Mouse (Mus musculus): Measurements from ENCODE around the gene Wrb. TPM values are rescaled to one million over a fixed set of nuclear protein-coding genes. Genes with fewer than 3 reads are reported as not detected.
"Not testable (repeated sequence)": the region's sequence is repeated elsewhere in the genome, so short reads cannot be mapped to it uniquely, and the experiment has no call there.

The Wrb gene
- 10 to 100 TPM in 1 of 2 experiments, 1 to 10 TPM in 1; 8.8 to 10.3 TPM for total RNA-seq (2021)
- long read RNA-seq, experiment 1, partial matches to known transcripts = 0 of 7 reads
- long read RNA-seq, experiment 1, other reads (novel, unspliced or antisense) = 4 of 7 reads
- long read RNA-seq, experiment 2, transcript Wrb-201 (5 exons, 2,495 nt) = major isoform, 15 of 17 reads
- long read RNA-seq, experiment 2, partial matches to known transcripts = 1 of 17 reads
- long read RNA-seq, experiment 2, other reads (novel, unspliced or antisense) = 1 of 17 reads

GRCm38 (mm10) chr16:96145110-96145800 lies at the start of gene Wrb:
TSS of gene Wrb (plus strand) at chr16:96145407.
- intact Hi-C loops (cut with DNase I) = no loop called here
- peak; percentile 100 for DNase-seq

- intact Hi-C loops (cut with DNase I) = no loop called here
- no peak for DNase-seq
These were observed 49.2 kb upstream of the Wrb start for GRCm38 (mm10) chr16:96095966-96096365.

- DNase-seq; intact Hi-C loops (cut with DNase I): not testable (repeated sequence)
These were observed 47.4 kb upstream of the Wrb start for GRCm38 (mm10) chr16:96097811-96098210.

DNA sequence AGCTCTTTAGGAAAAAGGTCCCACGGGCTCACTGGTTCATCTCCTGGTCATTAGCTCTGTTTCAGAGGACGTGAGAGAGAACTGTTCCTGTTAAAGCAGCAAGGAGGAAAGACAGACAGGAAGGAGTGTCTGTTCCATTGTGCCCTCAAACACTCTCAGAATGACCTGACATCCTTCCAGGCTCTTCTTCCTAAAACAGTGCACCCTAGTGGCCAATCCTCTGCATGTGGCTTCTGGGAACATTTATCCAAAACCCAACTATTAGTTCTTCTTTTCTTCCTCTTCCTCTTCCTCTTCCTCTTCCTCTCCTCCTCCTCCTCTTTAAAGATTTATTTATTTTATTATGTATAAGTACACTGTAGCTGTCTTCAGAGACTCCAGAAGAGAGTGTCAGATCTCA lies 42.2 kb upstream of the Wrb start:
- intact Hi-C loops (cut with DNase I) = no loop called here
- DNase-seq = no peak

- intact Hi-C loops (cut with DNase I) = no loop called here
- DNase-seq = no peak
These were observed 35.5 kb upstream of the Wrb start for GRCm38 (mm10) chr16:96109673-96110072.

DNA sequence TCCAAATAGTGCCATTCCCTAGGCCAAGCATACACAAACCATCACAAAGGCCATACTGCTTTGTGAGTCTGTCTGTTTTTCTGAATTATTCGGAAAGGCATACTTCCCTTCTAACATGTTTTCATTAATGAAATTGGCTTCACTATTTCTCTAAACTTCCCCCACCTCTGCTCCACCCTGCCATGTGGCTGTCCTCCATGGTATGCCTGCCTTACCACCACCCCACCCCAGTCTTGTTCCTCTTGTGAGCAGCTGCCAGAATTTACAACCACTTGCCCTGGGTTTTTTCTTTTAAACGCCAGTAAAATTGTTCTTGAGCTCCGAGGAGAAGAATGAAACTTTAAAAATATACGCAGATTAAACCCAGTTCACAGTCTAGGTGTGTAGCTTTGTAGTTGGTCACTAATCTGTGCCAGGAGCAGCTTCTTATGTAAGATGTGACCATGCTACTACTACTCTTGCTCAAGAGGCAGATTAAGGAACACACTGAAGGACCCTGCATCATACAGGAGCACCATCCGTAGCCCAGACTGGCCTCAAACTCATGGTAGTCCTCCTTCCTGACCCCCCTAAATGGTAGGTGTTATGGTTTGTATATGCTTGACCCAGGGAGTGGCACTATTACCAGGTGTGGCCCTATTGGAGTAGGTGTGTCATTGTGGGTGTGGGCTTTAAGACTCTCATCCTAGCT lies 34.4 kb upstream of the Wrb start:
- intact Hi-C loops (cut with DNase I) = no loop called here
- no peak for DNase-seq

- DNase-seq = no peak
- intact Hi-C loops (cut with DNase I) = no loop called here
These were observed 32.4 kb upstream of the Wrb start for GRCm38 (mm10) chr16:96112769-96113168.

DNA sequence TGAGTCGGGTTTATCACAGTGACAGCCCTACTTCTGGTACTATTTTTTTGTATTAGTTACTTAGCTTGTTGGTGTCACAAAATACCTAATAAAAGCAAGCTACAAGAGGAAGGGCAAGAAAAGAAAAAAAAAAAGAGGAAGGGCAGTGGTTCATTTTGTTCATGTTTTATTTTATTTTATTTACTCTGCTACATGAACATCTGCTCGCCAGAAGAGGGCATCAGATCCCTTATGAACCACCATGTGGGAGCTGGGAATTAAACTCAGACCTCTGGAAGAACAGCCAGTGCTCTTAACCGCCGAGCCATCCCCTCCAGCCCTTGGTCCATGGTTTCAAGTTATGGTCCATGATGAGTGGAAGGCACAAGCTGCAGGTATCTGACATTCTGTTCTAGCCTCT lies 30.5 kb upstream of the Wrb start:
- DNase-seq = no peak
- intact Hi-C loops (cut with DNase I) = no loop called here

GRCm38 (mm10) chr16:96120022-96120623 lies 25.1 kb upstream of the Wrb start:
- DNase-seq = no peak
- intact Hi-C loops (cut with DNase I) = no loop called here

DNA sequence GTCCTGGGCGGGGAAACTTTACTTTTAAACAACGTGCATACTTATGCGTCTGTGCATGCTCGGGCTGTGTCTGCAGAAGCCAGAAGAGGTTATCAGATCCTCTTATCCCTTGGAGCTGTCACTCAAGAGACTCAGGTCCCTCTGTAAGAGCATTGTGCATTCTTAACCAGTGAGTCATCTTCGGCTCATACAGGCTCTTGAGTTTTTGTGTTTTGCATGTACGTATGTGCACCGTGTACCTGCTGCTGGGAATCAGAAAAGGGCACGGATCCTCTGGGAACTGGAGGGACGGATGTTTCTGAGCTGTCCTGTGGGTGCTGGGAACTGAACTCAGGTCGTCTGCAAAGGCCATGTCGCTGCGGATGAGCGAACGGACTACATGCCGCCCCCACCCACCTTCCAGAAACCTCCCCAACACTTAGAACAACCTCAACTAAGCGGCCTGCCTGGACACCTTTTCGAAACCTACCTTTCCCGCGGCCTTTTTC lies 18.5 kb upstream of the Wrb start:
- intact Hi-C loops (cut with DNase I) = loop anchor here (5.0 kb wide), 1 partner anchor 44 kb away; the partner anchor contains the start of gene Brwd1
- no peak for DNase-seq

DNA sequence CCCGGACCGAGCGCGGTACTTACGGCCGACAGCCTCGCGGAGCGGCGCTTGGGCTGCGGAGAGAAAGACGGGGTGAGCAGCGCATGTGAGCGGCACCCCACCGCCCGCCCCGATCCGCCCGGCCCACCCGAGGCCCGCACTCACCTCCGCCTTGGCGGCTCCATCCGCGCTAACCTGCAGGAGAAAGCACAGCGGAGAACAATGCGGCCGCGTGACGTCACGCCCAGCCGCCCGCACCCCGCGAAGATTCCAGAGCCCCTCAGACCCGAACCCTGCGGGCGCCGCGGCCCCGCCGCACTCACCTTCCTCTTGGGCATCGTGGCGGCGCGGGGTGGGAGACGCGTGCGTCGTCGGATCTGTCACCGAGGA lies 17.9 kb upstream of the Wrb start:
- intact Hi-C loops (cut with DNase I) = loop anchor here (5.0 kb wide), 1 partner anchor 45 kb away; the partner anchor contains the start of gene Brwd1
- DNase-seq = no peak

GRCm38 (mm10) chr16:96127657-96128344 lies 17.4 kb upstream of the Wrb start, which contains the start of gene Hmgn1:
TSS of gene Hmgn1 (minus strand) at chr16:96127729.
- intact Hi-C loops (cut with DNase I) = loop anchor here (5.0 kb wide), 1 partner anchor 46 kb away; the partner anchor contains the start of gene Brwd1
- peak; percentile 88 to 96 for DNase-seq

- DNase-seq = no peak
- intact Hi-C loops (cut with DNase I) = loop anchor here (5.0 kb wide), 1 partner anchor 46 kb away; the partner anchor contains the start of gene Brwd1
These were observed 16.7 kb upstream of the Wrb start for GRCm38 (mm10) chr16:96128466-96128865.

DNA sequence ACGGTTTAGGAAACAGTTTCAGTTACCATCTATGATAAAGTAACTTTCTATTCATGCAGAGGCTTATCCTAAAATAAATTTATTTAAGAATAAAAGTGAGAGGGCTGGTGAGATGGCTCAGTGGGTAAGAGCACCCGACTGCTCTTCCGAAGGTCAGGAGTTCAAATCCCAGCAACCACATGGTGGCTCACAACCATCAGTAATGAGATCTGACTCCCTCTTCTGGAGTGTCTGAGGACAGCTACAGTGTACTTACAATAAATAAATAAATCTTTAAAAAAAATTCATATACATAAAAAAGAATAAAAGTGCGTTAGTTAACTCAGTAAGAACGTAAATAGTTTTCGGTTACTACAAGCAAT lies 478 bp upstream of the Wrb start:
- intact Hi-C loops (cut with DNase I) = loop anchor here (5.0 kb wide), 1 partner anchor 57 kb away; no protein-coding TSS in a partner anchor
- DNase-seq = not testable (repeated sequence)

GRCm38 (mm10) chr16:96145814-96146213 lies 607 bp downstream of the Wrb start:
- DNase-seq = no peak
- intact Hi-C loops (cut with DNase I) = no loop called here

DNA sequence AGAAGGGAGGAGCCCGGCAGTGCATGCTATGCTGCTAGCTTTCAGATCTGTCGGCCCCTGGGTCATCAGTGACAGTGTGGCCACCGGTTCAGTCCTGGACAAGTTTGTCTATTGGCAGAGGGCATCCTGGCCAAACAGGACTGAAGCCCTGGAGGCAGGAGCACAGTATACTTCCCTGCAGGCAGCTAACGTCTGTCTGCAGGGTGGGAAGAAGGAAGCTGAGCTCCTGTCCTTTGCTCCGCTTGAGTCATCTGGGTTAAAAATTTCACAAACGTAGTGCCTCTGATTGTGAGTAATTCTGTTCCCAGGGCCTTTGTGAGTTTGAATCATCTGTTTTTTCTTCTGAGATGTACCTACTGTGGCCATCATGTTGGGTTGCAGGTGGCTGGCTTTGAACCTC lies 3.6 kb downstream of the Wrb start:
- intact Hi-C loops (cut with DNase I) = no loop called here
- DNase-seq = no peak

DNA sequence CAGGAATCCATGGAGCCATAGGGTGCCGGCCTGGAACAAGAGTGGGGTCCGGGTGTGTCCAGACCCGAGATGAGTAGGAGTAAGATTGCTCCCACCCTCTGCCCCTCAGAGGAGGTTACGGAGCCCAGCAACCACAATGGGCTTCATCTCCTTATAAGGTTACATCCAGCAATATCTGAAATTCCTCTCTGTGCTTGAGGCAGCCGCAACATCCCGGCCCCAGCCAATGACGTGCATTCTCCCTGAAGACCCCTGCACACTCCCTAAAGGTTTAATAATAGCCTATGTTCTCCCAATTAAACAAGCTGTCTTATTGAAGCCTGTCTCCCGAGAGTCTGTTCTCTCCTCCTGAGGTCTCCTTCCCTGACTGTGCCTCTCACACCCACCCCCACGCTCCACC lies 4.1 kb downstream of the Wrb start:
- intact Hi-C loops (cut with DNase I) = no loop called here

DNA sequence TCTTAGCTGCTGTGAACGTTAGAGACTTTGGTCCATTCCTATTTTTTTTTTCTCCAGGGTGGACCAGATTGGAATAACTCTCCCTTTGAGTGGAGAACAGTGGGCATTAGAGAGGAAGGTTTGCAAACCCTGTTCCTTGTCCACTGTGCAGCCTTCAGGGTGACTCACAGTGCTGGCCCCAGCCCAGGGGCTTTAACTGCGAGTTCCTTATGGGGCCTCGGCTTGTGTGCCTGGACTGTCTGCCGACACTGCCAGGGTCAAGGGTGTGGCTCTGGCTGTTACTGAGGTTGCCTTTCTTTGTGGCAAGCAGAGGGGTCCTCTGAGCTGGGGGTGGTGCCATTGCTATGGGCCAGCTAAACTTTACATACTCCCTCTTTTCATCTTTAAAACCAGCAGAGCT lies 5.8 kb downstream of the Wrb start:
- intact Hi-C loops (cut with DNase I) = no loop called here

More for the DNA sequence above, 4.1 kb downstream of the Wrb start:
- DNase-seq = no peak

DNA sequence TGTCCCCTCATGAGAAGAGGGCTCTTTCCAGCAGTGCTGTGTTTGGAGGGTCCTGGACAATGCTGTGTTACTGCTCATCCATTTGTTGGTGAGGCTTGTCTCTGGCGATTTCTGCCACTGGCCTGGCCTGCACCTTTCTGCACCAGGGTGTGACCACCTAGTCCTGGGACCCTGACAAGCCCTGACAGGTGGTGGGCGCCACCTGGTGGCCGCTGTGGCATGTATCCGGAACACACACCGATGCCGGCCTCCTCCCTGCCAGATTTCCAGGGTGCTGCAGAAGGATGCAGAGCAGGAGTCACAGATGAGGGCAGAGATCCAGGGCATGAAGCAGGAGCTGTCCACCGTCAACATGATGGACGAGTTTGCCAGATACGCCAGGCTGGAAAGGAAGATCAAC lies 6.3 kb downstream of the Wrb start:
- intact Hi-C loops (cut with DNase I) = no loop called here
- peak; percentile 71 to 73 for DNase-seq

More for the DNA sequence above, 5.8 kb downstream of the Wrb start:
- peak; percentile 42 to 60 for DNase-seq

- intact Hi-C loops (cut with DNase I) = no loop called here
- no peak for DNase-seq
These were observed 9.3 kb downstream of the Wrb start for GRCm38 (mm10) chr16:96154476-96154875.

Data from gastrocnemius, postnatal 36 days (tissue).